Mouse (Mus musculus) frontal cortex, adult 2 months (tissue): Measurements from ENCODE around the gene Nabp2. TPM values are rescaled to one million over a fixed set of nuclear protein-coding genes. Genes with fewer than 3 reads are reported as not detected.

Source experiments
- DNase-seq, 2 experiments: peaks; one replicate each; pipeline ENCODE4 v3.0.0; 2022; ENCODE audit warnings: low spot score in 1 of 2; ENCODE audit errors: extremely low spot score in 1 of 2
- polyA plus RNA-seq: library from polyadenylated mRNA; depleted of rRNA; stranded (reverse); fragments of >200 nt; gene quantifications from 2 replicates; pipeline ENCODE4 v1.2.3, GENCODE M21; 2012; rRNA removed

Nabp2 gene
- polyA plus RNA-seq: 75.0 and 80.7 TPM in 2 replicates

- DNase-seq: peak; percentile 93 to 96
Measured at GRCm38 (mm10) chr10:128411211-128412054, at the start of gene Nabp2, which contains the start of gene Rnf41. Gene Nabp2 (minus strand): TSS chr10:128411492. Gene Rnf41 (plus strand): TSS chr10:128411657.

- DNase-seq: no peak
Measured at GRCm38 (mm10) chr10:128460270-128460630, 49.0 kb upstream of the Nabp2 start.

GRCm38 (mm10) chr10:128459409-128460269 is 48.3 kb upstream of the Nabp2 start:
- DNase-seq: peak in 1 of 2 experiments; percentile 32

- peak in 1 of 2 experiments; percentile 80 for DNase-seq
Measured at GRCm38 (mm10) chr10:128458719-128459408, 47.6 kb upstream of the Nabp2 start, which contains the start of gene Smarcc2. Gene Smarcc2 (plus strand): TSS chr10:128459248.

- DNase-seq: peak; percentile 72 to 98
Measured at GRCm38 (mm10) chr10:128458348-128458718, 47.0 kb upstream of the Nabp2 start.

- DNase-seq: no peak
Measured at GRCm38 (mm10) chr10:128457676-128458075, 46.4 kb upstream of the Nabp2 start.

GRCm38 (mm10) chr10:128455280-128455679 is 44.0 kb upstream of the Nabp2 start:
- peak in 1 of 2 experiments; percentile 87 for DNase-seq

GRCm38 (mm10) chr10:128454471-128454870 is 43.2 kb upstream of the Nabp2 start:
- DNase-seq: no peak

- DNase-seq: no peak
Measured at GRCm38 (mm10) chr10:128451014-128451413, 39.7 kb upstream of the Nabp2 start.

GRCm38 (mm10) chr10:128445407-128445806 is 34.1 kb upstream of the Nabp2 start:
- DNase-seq: no peak

- DNase-seq: no peak
Measured at GRCm38 (mm10) chr10:128444354-128444753, 33.1 kb upstream of the Nabp2 start.

- no peak for DNase-seq
Measured at GRCm38 (mm10) chr10:128442718-128443117, 31.4 kb upstream of the Nabp2 start.

GRCm38 (mm10) chr10:128441324-128442119 is 30.2 kb upstream of the Nabp2 start:
- no peak for DNase-seq

- peak in 1 of 2 experiments; percentile 27 for DNase-seq
Measured at GRCm38 (mm10) chr10:128440407-128440806, 29.1 kb upstream of the Nabp2 start.

- peak in 1 of 2 experiments; percentile 43 for DNase-seq
Measured at GRCm38 (mm10) chr10:128438675-128439279, 27.5 kb upstream of the Nabp2 start.

GRCm38 (mm10) chr10:128436376-128436775 is 25.1 kb upstream of the Nabp2 start:
- DNase-seq: no peak

GRCm38 (mm10) chr10:128435873-128436272 is 24.6 kb upstream of the Nabp2 start:
- DNase-seq: no peak

GRCm38 (mm10) chr10:128435186-128435823 is 24.0 kb upstream of the Nabp2 start:
- no peak for DNase-seq

GRCm38 (mm10) chr10:128434681-128435080 is 23.4 kb upstream of the Nabp2 start:
- DNase-seq: no peak
